16 mouse cellular contexts compared by ENCODE assay signal in the genomic region with DNA sequence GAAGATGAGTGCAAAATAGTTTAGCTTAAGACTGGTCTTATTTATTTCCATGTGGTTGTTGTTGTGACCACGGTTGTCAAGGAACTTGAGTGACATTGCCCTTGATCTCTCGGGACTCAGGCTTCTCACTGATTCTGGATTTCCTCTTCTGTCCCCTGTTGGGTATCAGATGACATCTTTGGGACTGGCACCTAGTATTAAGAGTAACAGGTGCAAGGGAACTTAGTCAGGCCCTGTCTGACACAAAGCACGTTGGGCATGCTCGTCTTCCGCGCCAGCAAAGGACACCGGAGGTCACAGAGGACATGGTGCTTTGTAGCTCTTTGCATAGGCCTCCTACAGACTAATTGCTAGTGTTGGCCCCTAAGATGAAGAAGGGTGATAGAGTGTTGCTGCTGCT. TPM values are rescaled to one million over a fixed set of nuclear protein-coding genes. Genes with fewer than 3 reads are reported as not detected.
DNase-seq lines count a peak whose midpoint lies in the region; ATAC-seq and TF ChIP-seq lines count a peak whose summit lies in the region.
"Had no signal": no experiment of that assay in that cellular context is flagged by ENCODE, and none has a peak within 500 bp of the region (broad histone marks: within the 10 kb centered on the region; RNA-seq: fewer than 3 reads in every experiment).

No protein-coding gene starts in this region.

- no peak overlapping the region for H3K4me2 ChIP-seq in forebrain, embryonic 11.5 days (ENCODE audit: low read depth, low read length, severe bottlenecking)
- H3K4me2 ChIP-seq in forebrain, embryonic 15.5 days (replicated peaks), result no peak overlapping the region
- H3K4me2 ChIP-seq in heart, embryonic 11.5 days, result no peak overlapping the region; the same call in 1 of the 2 replicates
- H3K4me2 ChIP-seq in lung, postnatal 0 days (replicated peaks; ENCODE audit: low read depth, low read length), result peak overlapping the region; percentile 20; the same call in 1 of the 2 replicates
- peak overlapping the region; percentile 44 for H3K4me2 ChIP-seq in myocyte (ENCODE audit: low read depth)

- TF ChIP-seq POLR2A in myocyte (IDR thresholded peaks at IDR 0.05; ENCODE audit: insufficient read length, low read depth), result no peak

- no peaks in the 10 kb centered on the region for H3K36me3 ChIP-seq in forebrain, embryonic 11.5 days (ENCODE audit: control insufficient read depth, insufficient read depth, low read length)
- H3K36me3 ChIP-seq in forebrain, embryonic 15.5 days, result no peaks in the 10 kb centered on the region
- H3K36me3 ChIP-seq in heart, embryonic 11.5 days (ENCODE audit: control insufficient read depth, insufficient read depth, low read length), result no peaks in the 10 kb centered on the region
- no peaks in the 10 kb centered on the region for H3K36me3 ChIP-seq in lung, postnatal 0 days (ENCODE audit: insufficient read depth, low read length)
- H3K36me3 ChIP-seq in myocyte (ENCODE audit: control insufficient read depth, insufficient read depth), result no peaks in the 10 kb centered on the region
- H3K36me3 ChIP-seq: midbrain, embryonic 12.5 days had no signal

- WGBS in forebrain, embryonic 11.5 days, result 73% methylated on average over 7 of the region's 7 CpGs
- WGBS in forebrain, embryonic 15.5 days, result 77% methylated on average over 7 of the region's 7 CpGs
- 37% methylated on average over 7 of the region's 7 CpGs for WGBS in heart, embryonic 11.5 days (ENCODE audit: insufficient replicate concordance)
- 59% methylated on average over 7 of the region's 7 CpGs for WGBS in lung, postnatal 0 days

- H3K4me1 ChIP-seq in forebrain, embryonic 11.5 days (replicated peaks; ENCODE audit: control insufficient read depth, insufficient read depth, low read length), result peaks cover 32% of the 10 kb centered on the region
- H3K4me1 ChIP-seq in forebrain, embryonic 15.5 days, result peaks cover 46% of the 10 kb centered on the region
- H3K4me1 ChIP-seq in heart, embryonic 11.5 days (ENCODE audit: control insufficient read depth, insufficient read depth, low read length), result peaks cover 34% of the 10 kb centered on the region
- peaks cover 23% of the 10 kb centered on the region for H3K4me1 ChIP-seq in lung, postnatal 0 days (ENCODE audit: insufficient read depth, low read depth, low read length)

- H3ac ChIP-seq in myocyte (ENCODE audit: control insufficient read depth, insufficient read length), result no peak overlapping the region

- no peak overlapping the region for H3K27ac ChIP-seq in forebrain, embryonic 11.5 days (ENCODE audit: low read depth, low read length)
- no peak overlapping the region for H3K27ac ChIP-seq in forebrain, embryonic 15.5 days (replicated peaks)
- peak overlapping the region; percentile 62; the same call in 1 of the 2 replicates for H3K27ac ChIP-seq in heart, embryonic 11.5 days (ENCODE audit: low read depth, low read length)
- peak overlapping the region; percentile 62; the same call in 1 of the 2 replicates for H3K27ac ChIP-seq in lung, postnatal 0 days (ENCODE audit: low read length)
- H3K27ac ChIP-seq: layer of hippocampus, adult 2 months; left cerebral cortex, adult 2 months; midbrain, embryonic 12.5 days had no signal

- ATAC-seq in forebrain, embryonic 11.5 days (replicated peaks; ENCODE audit: low FRiP score), result no peak
- ATAC-seq in forebrain, embryonic 15.5 days (replicated peaks), result no peak
- no peak for ATAC-seq in heart, embryonic 11.5 days (replicated peaks; ENCODE audit: insufficient number of reproducible peaks, low FRiP score, low TSS enrichment)
- no peak for ATAC-seq in lung, postnatal 0 days
- ATAC-seq: activated CD4-positive, CD25-positive, alpha-beta regulatory T cell, adult 4 months; hindbrain, embryonic 16.5 days had no signal

- H3K79me2 ChIP-seq in myocyte (ENCODE audit: control insufficient read depth, insufficient read depth), result peaks cover 38% of the 10 kb centered on the region

- DNase-seq in forebrain, embryonic 11.5 days (ENCODE audit: low spot score), result peak; percentile 43
- DNase-seq in heart, postnatal 36 days, result no peak
- no peak for DNase-seq in lung, postnatal 0 days (ENCODE audit: low spot score)
- no peak for DNase-seq in lung, postnatal 10 days
- DNase-seq in right cerebral cortex, postnatal 25 days, result no peak
- DNase-seq: adrenal gland, postnatal 25 days; cerebellum, postnatal 10 days; right cerebral cortex, postnatal 14 days had no signal

- no peak for TF ChIP-seq EP300 in lung, postnatal 0 days (IDR thresholded peaks at IDR 0.05)

- no peaks in the 10 kb centered on the region for H3K9me3 ChIP-seq in forebrain, embryonic 11.5 days (ENCODE audit: control insufficient read depth, low read length)
- no peaks in the 10 kb centered on the region for H3K9me3 ChIP-seq in forebrain, embryonic 15.5 days
- no peaks in the 10 kb centered on the region for H3K9me3 ChIP-seq in heart, embryonic 11.5 days (replicated peaks; ENCODE audit: control insufficient read depth, low read length)
- H3K9me3 ChIP-seq in lung, postnatal 0 days (ENCODE audit: low read length), result no peaks in the 10 kb centered on the region

- no peak overlapping the region for H3K4me3 ChIP-seq in forebrain, embryonic 11.5 days (ENCODE audit: low read depth, low read length)
- no peak overlapping the region for H3K4me3 ChIP-seq in forebrain, embryonic 15.5 days
- H3K4me3 ChIP-seq in heart, embryonic 11.5 days (ENCODE audit: low read depth, low read length), result no peak overlapping the region
- no peak overlapping the region for H3K4me3 ChIP-seq in lung, postnatal 0 days (ENCODE audit: low read depth, low read length)
- no peak overlapping the region for H3K4me3 ChIP-seq in myocyte
- H3K4me3 ChIP-seq: layer of hippocampus, adult 2 months; left cerebral cortex, adult 2 months; midbrain, embryonic 12.5 days had no signal

- intact Hi-C loops in heart, postnatal 36 days (cut with DNase I), result loop anchor here (2.0 kb wide), 1 partner anchor 16 kb away; no protein-coding TSS in a partner anchor

- no peaks in the 10 kb centered on the region for H3K27me3 ChIP-seq in forebrain, embryonic 11.5 days (ENCODE audit: control insufficient read depth, insufficient read depth, low read length)
- no peaks in the 10 kb centered on the region for H3K27me3 ChIP-seq in forebrain, embryonic 15.5 days
- no peaks in the 10 kb centered on the region for H3K27me3 ChIP-seq in heart, embryonic 11.5 days (ENCODE audit: control insufficient read depth, insufficient read depth, low read length)
- H3K27me3 ChIP-seq in lung, postnatal 0 days (replicated peaks; ENCODE audit: insufficient read depth, low read length), result no peaks in the 10 kb centered on the region
- no peaks in the 10 kb centered on the region for H3K27me3 ChIP-seq in myocyte (ENCODE audit: control insufficient read depth, insufficient read depth, insufficient read length)

- no peak overlapping the region for H3K9ac ChIP-seq in forebrain, embryonic 11.5 days (ENCODE audit: low read length)
- no peak overlapping the region for H3K9ac ChIP-seq in forebrain, embryonic 15.5 days (replicated peaks)
- H3K9ac ChIP-seq in heart, embryonic 11.5 days (ENCODE audit: low read depth, low read length), result no peak overlapping the region
- H3K9ac ChIP-seq in lung, postnatal 0 days (replicated peaks; ENCODE audit: low read depth), result no peak overlapping the region
- H3K9ac ChIP-seq: midbrain, embryonic 12.5 days had no signal

- TF ChIP-seq CTCF in lung, postnatal 0 days (IDR thresholded peaks at IDR 0.05), result no peak

TF ChIP-seq in myocyte, 11 proteins besides CTCF, POLR2A, EP300 and RAD21:
- TF ChIP-seq SRF (IDR thresholded peaks at IDR 0.05; ENCODE audit: control insufficient read depth, insufficient read length, low read depth) (no peak), MAX (IDR thresholded peaks at IDR 0.05; ENCODE audit: low read depth) (no peak), TCF12 (IDR thresholded peaks at IDR 0.05; ENCODE audit: insufficient read depth, poor library complexity, severe bottlenecking) (no peak), TCF3 (IDR thresholded peaks at IDR 0.05; ENCODE audit: insufficient read length, low read depth) (no peak), CEBPB (IDR thresholded peaks at IDR 0.05; ENCODE audit: insufficient read depth, poor library complexity, severe bottlenecking) (no peak), REST (IDR thresholded peaks at IDR 0.05; ENCODE audit: insufficient read depth, insufficient read length) (no peak), E2F4 (IDR thresholded peaks at IDR 0.05; ENCODE audit: insufficient read depth) (no peak), USF1 (IDR thresholded peaks at IDR 0.05; ENCODE audit: low read depth) (no peak), MYOD1 (IDR thresholded peaks at IDR 0.05; ENCODE audit: control insufficient read depth in 1 of 3, insufficient read length in 2 of 3, low read depth in 2 of 3) (peak in 2 of 3 experiments; percentile 36 to 90), POLR2AphosphoS2 (IDR thresholded peaks at IDR 0.05; ENCODE audit: insufficient read length, low read depth) (no peak), MYOG (IDR thresholded peaks at IDR 0.05; ENCODE audit: control insufficient read depth in 1 of 3, insufficient read depth in 1 of 3, insufficient read length in 2 of 3, low read depth in 2 of 3) (peak in 2 of 3 experiments; percentile 43 to 73)

RNA-seq across cellular contexts. Expression of a gene that starts 3.5 kb away (rescaled TPM):
- 10.2 and 11.3 TPM in 2 replicates for polyA plus RNA-seq in forebrain, embryonic 11.5 days (2014; fragmentation: Nextera tagmentation; extraction: Ambion mirVana)
- 6.0 and 6.8 TPM in 2 replicates for polyA plus RNA-seq in forebrain, embryonic 15.5 days (2015; fragmentation: Nextera tagmentation; extraction: Ambion mirVana)
- polyA plus RNA-seq in heart, embryonic 11.5 days (2014; fragmentation: Nextera tagmentation; extraction: Ambion mirVana), result 3.8 and 4.0 TPM in 2 replicates
- total RNA-seq in heart, postnatal 36 days (2021), result 10 to 100 TPM; 10.6 to 11.5 TPM
- 18.9 TPM in 2 replicates for polyA plus RNA-seq in lung, postnatal 0 days (2015; fragmentation: Nextera tagmentation; extraction: Ambion mirVana)
- polyA plus RNA-seq in myocyte (2012; fragmentation: generic; extraction: Trizol), result 20.1 TPM

RNA-seq across cellular contexts. Expression of a gene that starts 16.3 kb away (rescaled TPM):
- 102 and 114 TPM in 2 replicates for polyA plus RNA-seq in forebrain, embryonic 11.5 days (2014; fragmentation: Nextera tagmentation; extraction: Ambion mirVana)
- 159 and 168 TPM in 2 replicates for polyA plus RNA-seq in forebrain, embryonic 15.5 days (2015; fragmentation: Nextera tagmentation; extraction: Ambion mirVana)
- 43.9 and 47.4 TPM in 2 replicates for polyA plus RNA-seq in heart, embryonic 11.5 days (2014; fragmentation: Nextera tagmentation; extraction: Ambion mirVana)
- total RNA-seq in heart, postnatal 36 days (2021), result 10 to 100 TPM in 1 of 2 experiments, 1 to 10 TPM in 1; 9.4 to 12.1 TPM
- 27.0 and 38.9 TPM in 2 replicates for polyA plus RNA-seq in lung, postnatal 0 days (2015; fragmentation: Nextera tagmentation; extraction: Ambion mirVana)
- polyA plus RNA-seq in myocyte (2012; fragmentation: generic; extraction: Trizol), result 45.5 TPM

Comparison
In these comparisons a context has a peak if more than half of its experiments do, and no peak if none do; other contexts are left out.
1. H3K27ac ChIP-seq: peak in heart, embryonic 11.5 days (single experiment) and lung, postnatal 0 days (single experiment); none in forebrain, embryonic 11.5 days (single experiment) and forebrain, embryonic 15.5 days (single experiment).
2. H3K4me2 ChIP-seq: peak in lung, postnatal 0 days (single experiment) and myocyte (single experiment); none in forebrain, embryonic 11.5 days (single experiment), forebrain, embryonic 15.5 days (single experiment) and heart, embryonic 11.5 days (single experiment).